Mouse (Mus musculus) embryonic fibroblast, embryonic 13.5 days (primary cell): ENCODE measurements around the gene Ikzf1. TPM values are rescaled to one million over a fixed set of nuclear protein-coding genes. Genes with fewer than 3 reads are reported as not detected.

Source experiments
- H3K27ac ChIP-seq: 2 replicates; pipeline ENCODE4 v1.5.1; 2012; ENCODE audit warnings: low read length, control low read depth, inconsistent platforms; ENCODE audit not compliant: insufficient read depth
- H3K4me1 ChIP-seq: 2 replicates; pipeline ENCODE4 v1.6.1; 2011; ENCODE audit warnings: low read length; ENCODE audit not compliant: control insufficient read depth, insufficient read depth
- H3K4me3 ChIP-seq: 2 replicates; pipeline ENCODE4 v1.5.1; 2011; ENCODE audit warnings: mild to moderate bottlenecking, control low read depth, low read length; ENCODE audit not compliant: insufficient read depth
- CTCF ChIP-seq: IDR thresholded peaks from 2 replicates; pipeline ENCODE4 v1.5.1; 2011; ENCODE audit warnings: mild to moderate bottlenecking, control low read depth, low read length, moderate library complexity, borderline replicate concordance; ENCODE audit not compliant: insufficient read depth
- POLR2A ChIP-seq: IDR thresholded peaks from 2 replicates; pipeline ENCODE4 v1.6.1; 2011; ENCODE audit warnings: low read depth, mild to moderate bottlenecking, control low read depth, low read length, moderate library complexity
- polyA plus RNA-seq: library from polyadenylated mRNA; stranded (reverse); fragments of >200 nt; gene quantifications from 2 replicates; pipeline ENCODE4 v1.2.4, GENCODE M21; 2011; ENCODE audit warnings: low read depth; ENCODE audit not compliant: missing spikeins, insufficient read length

Gene Ikzf1
- polyA plus RNA-seq, 1 experiment: 0.21 TPM

- Histone ChIP-seq H3K4me3 (no peak overlapping the region), H3K27ac (no peak overlapping the region), H3K4me1 (no peaks in the 10 kb centered on the region)
- TF ChIP-seq CTCF: no peak
- TF ChIP-seq POLR2A: no peak
Measured at GRCm38 (mm10) chr11:11715963-11716691, 31.3 kb downstream of the Ikzf1 start.

- Histone ChIP-seq H3K4me1 (no peaks in the 10 kb centered on the region), H3K4me3 (no peak overlapping the region)
- TF ChIP-seq POLR2A (no peak), CTCF (no peak)
Measured at GRCm38 (mm10) chr11:11716692-11717037, 31.9 kb downstream of the Ikzf1 start.

GRCm38 (mm10) chr11:11717606-11718167 is 32.9 kb downstream of the Ikzf1 start:
- TF ChIP-seq POLR2A (no peak), CTCF (no peak)
- Histone ChIP-seq H3K4me3 (no peak overlapping the region), H3K4me1 (no peaks in the 10 kb centered on the region), H3K27ac (no peak overlapping the region)

More at GRCm38 (mm10) chr11:11716692-11717037, 31.9 kb downstream of the Ikzf1 start:
- H3K27ac ChIP-seq: no peak overlapping the region

- H3K4me1 ChIP-seq: no peaks in the 10 kb centered on the region
- H3K27ac ChIP-seq: no peak overlapping the region
- H3K4me3 ChIP-seq: no peak overlapping the region
- TF ChIP-seq POLR2A (no peak), CTCF (no peak)
Measured at GRCm38 (mm10) chr11:11719748-11720147, 34.9 kb downstream of the Ikzf1 start.

- Histone ChIP-seq H3K4me3 (no peak overlapping the region), H3K4me1 (no peaks in the 10 kb centered on the region), H3K27ac (no peak overlapping the region)
- TF ChIP-seq CTCF: no peak
- no peak for TF ChIP-seq POLR2A
Measured at GRCm38 (mm10) chr11:11725252-11725875, 40.6 kb downstream of the Ikzf1 start.

- TF ChIP-seq CTCF (no peak), POLR2A (no peak)
- no peaks in the 10 kb centered on the region for H3K4me1 ChIP-seq
- no peak overlapping the region for H3K4me3 ChIP-seq
- no peak overlapping the region for H3K27ac ChIP-seq
Measured at GRCm38 (mm10) chr11:11725876-11726525, 41.2 kb downstream of the Ikzf1 start.

- TF ChIP-seq POLR2A: no peak
- no peak overlapping the region for H3K27ac ChIP-seq
- no peaks in the 10 kb centered on the region for H3K4me1 ChIP-seq
- H3K4me3 ChIP-seq: no peak overlapping the region
Measured at GRCm38 (mm10) chr11:11726807-11727276, 42.0 kb downstream of the Ikzf1 start.

GRCm38 (mm10) chr11:11727936-11728556 is 43.2 kb downstream of the Ikzf1 start:
- TF ChIP-seq CTCF (no peak), POLR2A (no peak)

GRCm38 (mm10) chr11:11729216-11729615 is 44.4 kb downstream of the Ikzf1 start:
- no peak overlapping the region for H3K27ac ChIP-seq
- no peaks in the 10 kb centered on the region for H3K4me1 ChIP-seq
- TF ChIP-seq POLR2A (no peak), CTCF (no peak)

More at GRCm38 (mm10) chr11:11727936-11728556, 43.2 kb downstream of the Ikzf1 start:
- no peaks in the 10 kb centered on the region for H3K4me1 ChIP-seq
- H3K4me3 ChIP-seq: no peak overlapping the region
- no peak overlapping the region for H3K27ac ChIP-seq

More at GRCm38 (mm10) chr11:11729216-11729615, 44.4 kb downstream of the Ikzf1 start:
- no peak overlapping the region for H3K4me3 ChIP-seq
